In genomic region chr12:117152366-117153165, GRCm38 (mm10) we compare ENCODE assay signal across 10 mouse cellular contexts.
DNase-seq lines count a peak whose midpoint lies in the region; ATAC-seq and TF ChIP-seq lines count a peak whose summit lies in the region.
"Had no signal": no experiment of that assay in that cellular context is flagged by ENCODE, and none has a peak within 500 bp of the region (broad histone marks: within the 10 kb centered on the region; RNA-seq: fewer than 3 reads in every experiment).

No protein-coding gene starts in this region.

- peak overlapping the region; percentile 25; the same call in 1 of the 2 replicates for H3K27ac ChIP-seq in left cerebral cortex, adult 2 months
- no peak overlapping the region for H3K27ac ChIP-seq in embryonic facial prominence, embryonic 14.5 days (replicated peaks; ENCODE audit: low read depth, low read length)
- H3K27ac ChIP-seq in limb, embryonic 10.5 days, result no peak overlapping the region
- no peak overlapping the region for H3K27ac ChIP-seq in neural tube, embryonic 15.5 days (replicated peaks)

- no peak; the same call in 1 of the 2 replicates for TF ChIP-seq CTCF in left cerebral cortex, adult 2 months (IDR thresholded peaks at IDR 0.05)

- DNase-seq in left cerebral cortex, adult 2 months (ENCODE audit: extremely low spot score in 1 of 2, low spot score in 2 of 2), result no peak
- DNase-seq in left cerebral cortex, adult 18-20 months (ENCODE audit: low spot score in 2 of 2), result no peak
- no peak for DNase-seq in embryonic facial prominence, embryonic 14.5 days (ENCODE audit: low spot score)
- DNase-seq in limb, embryonic 10.5 days (ENCODE audit: low spot score), result peak; percentile 57
- DNase-seq in cerebellum, postnatal 14 days, result no peak
- no peak for DNase-seq in layer of hippocampus, postnatal 14 days (ENCODE audit: low spot score in 2 of 2)
- DNase-seq in left cerebral cortex, adult 9 months (ENCODE audit: low spot score in 2 of 2), result no peak
- DNase-seq: lung, postnatal 14 days had no signal

- H3K36me3 ChIP-seq in embryonic facial prominence, embryonic 14.5 days (ENCODE audit: control insufficient read depth, insufficient read depth, low read length), result no peaks in the 10 kb centered on the region
- H3K36me3 ChIP-seq in limb, embryonic 10.5 days, result no peaks in the 10 kb centered on the region
- no peaks in the 10 kb centered on the region for H3K36me3 ChIP-seq in neural tube, embryonic 15.5 days
- H3K36me3 ChIP-seq: G1E had no signal

- peaks cover 4% of the 10 kb centered on the region; the same call in 1 of the 2 replicates for H3K4me1 ChIP-seq in embryonic facial prominence, embryonic 14.5 days (ENCODE audit: control insufficient read depth, insufficient read depth, low read length)
- H3K4me1 ChIP-seq in limb, embryonic 10.5 days, result peaks cover 63% of the 10 kb centered on the region
- H3K4me1 ChIP-seq in neural tube, embryonic 15.5 days, result peaks cover 58% of the 10 kb centered on the region

- no peak for ATAC-seq in embryonic facial prominence, embryonic 14.5 days (ENCODE audit: low read depth)
- ATAC-seq in neural tube, embryonic 15.5 days (ENCODE audit: low FRiP score), result no peak; the same call in 1 of the 2 replicates

- no peak overlapping the region for H3K9ac ChIP-seq in embryonic facial prominence, embryonic 14.5 days (ENCODE audit: low read depth, low read length)
- no peak overlapping the region for H3K9ac ChIP-seq in neural tube, embryonic 15.5 days (replicated peaks)

- intact Hi-C loops in left cerebral cortex, adult 2 months (cut with DNase I), result loop anchor here (5.0 to 10.0 kb wide), 2 partner anchors 195 to 308 kb away; no protein-coding TSS in a partner anchor

- peaks cover 94% of the 10 kb centered on the region for H3K27me3 ChIP-seq in embryonic facial prominence, embryonic 14.5 days (replicated peaks; ENCODE audit: control insufficient read depth, insufficient read depth, low read length)
- peaks cover 96% of the 10 kb centered on the region for H3K27me3 ChIP-seq in limb, embryonic 10.5 days (ENCODE audit: low read depth, poor library complexity, severe bottlenecking)
- peaks cover 60% of the 10 kb centered on the region for H3K27me3 ChIP-seq in neural tube, embryonic 15.5 days (replicated peaks)

- WGBS in embryonic facial prominence, embryonic 14.5 days, result 5% methylated on average over 26 of the region's 28 CpGs
- WGBS in limb, embryonic 10.5 days, result 4% methylated on average over 27 of the region's 28 CpGs
- 7% methylated on average over 28 of the region's 28 CpGs for WGBS in neural tube, embryonic 15.5 days

- H3K4me2 ChIP-seq in embryonic facial prominence, embryonic 14.5 days (ENCODE audit: low read depth, low read length), result peak overlapping the region; percentile 90
- H3K4me2 ChIP-seq in neural tube, embryonic 15.5 days, result peak overlapping the region; percentile 87

- no peaks in the 10 kb centered on the region for H3K9me3 ChIP-seq in embryonic facial prominence, embryonic 14.5 days (ENCODE audit: control insufficient read depth, low read length)
- H3K9me3 ChIP-seq in limb, embryonic 10.5 days (replicated peaks), result no peaks in the 10 kb centered on the region
- H3K9me3 ChIP-seq in neural tube, embryonic 15.5 days (replicated peaks), result no peaks in the 10 kb centered on the region

- H3K4me3 ChIP-seq in left cerebral cortex, adult 2 months, result no peak overlapping the region
- H3K4me3 ChIP-seq in embryonic facial prominence, embryonic 14.5 days (ENCODE audit: low read depth, low read length), result peak overlapping the region; percentile 57
- H3K4me3 ChIP-seq in limb, embryonic 10.5 days, result peak overlapping the region; percentile 77
- H3K4me3 ChIP-seq in neural tube, embryonic 15.5 days (replicated peaks), result 0 out of 2 replicates have a peak overlapping the region, but pooled peaks have one; percentile 63
